Mouse (Mus musculus): ENCODE results near the gene Apoe.

DNA sequence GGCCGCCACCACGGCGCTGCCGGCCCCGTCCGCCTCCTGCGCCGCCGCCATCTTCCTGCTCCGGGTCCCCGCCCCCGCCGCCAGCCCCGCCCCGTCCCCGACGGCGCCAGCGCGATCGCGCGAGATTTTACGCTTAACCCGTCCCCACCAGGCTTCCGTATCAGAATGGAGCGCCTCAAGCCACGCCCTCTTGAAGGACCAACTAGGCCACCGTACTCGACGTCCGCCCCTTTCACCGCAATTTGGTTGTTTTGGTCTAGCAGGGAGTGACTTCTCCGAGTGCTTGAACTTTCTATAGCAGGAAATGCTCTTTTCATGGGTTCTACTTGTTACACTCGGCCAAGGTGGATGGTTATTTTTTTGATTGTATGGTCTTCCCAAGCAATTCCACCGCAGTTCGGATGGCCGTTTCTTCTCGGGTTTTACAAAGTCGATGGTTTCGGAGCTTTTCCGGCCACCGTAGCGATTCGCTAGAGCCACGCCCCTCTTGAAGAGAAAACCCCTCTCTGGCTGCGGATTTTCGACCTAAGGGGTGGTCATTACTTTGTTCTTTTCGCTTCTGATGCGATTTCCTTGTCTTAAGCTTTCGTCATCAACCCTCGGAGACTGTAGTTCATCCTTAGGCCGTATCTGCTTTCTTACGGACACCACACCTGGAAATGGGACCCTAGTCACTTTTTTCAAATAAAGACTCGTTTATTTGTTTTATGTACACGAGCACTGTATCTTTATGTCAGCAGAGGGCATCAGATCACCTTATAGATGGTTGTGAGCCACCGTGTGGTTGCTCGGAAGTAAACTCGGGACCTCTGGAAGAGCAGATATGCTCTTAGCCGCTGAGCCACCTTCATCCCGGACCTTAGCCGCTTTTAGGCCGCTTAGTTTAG, 33.8 kb downstream of the Apoe start, which contains the start of gene Clptm1:
- 0 out of 2 replicates have a peak, but pooled peaks have one; percentile 40 for TF ChIP-seq ZNF384 (IDR thresholded peaks at IDR 0.05; ENCODE audit: low read depth, low read length)
- no peak for TF ChIP-seq MAFK (IDR thresholded peaks at IDR 0.05; ENCODE audit: insufficient read depth, low read depth, low read length)
- peak; percentile 96 for TF ChIP-seq CHD2 (IDR thresholded peaks at IDR 0.05; ENCODE audit: low read depth, low read length)
